ENCODE assay signal across 8 mouse cellular contexts in genomic region chr1:118627781-118628464, GRCm38 (mm10). TPM values are rescaled to one million over a fixed set of nuclear protein-coding genes. Genes with fewer than 3 reads are reported as not detected.
DNase-seq lines count a peak whose midpoint lies in the region; ATAC-seq and TF ChIP-seq lines count a peak whose summit lies in the region.

TSS of gene Tfcp2l1 (plus strand) at chr1:118627945.

- H3K4me2 ChIP-seq in forebrain, embryonic 14.5 days (ENCODE audit: low read length) = peak within 1 kb of the TSS; percentile 97

- no peak for ATAC-seq in G1E (ENCODE audit: extremely low read depth, insufficient number of reproducible peaks, low FRiP score, poor library complexity, severe bottlenecking)
- ATAC-seq in forebrain, embryonic 14.5 days = peak; percentile 88

- peaks cover 7% of the 10 kb centered on the region for H3K4me1 ChIP-seq in G1E (ENCODE audit: insufficient read depth, low read depth, low read length)
- peaks cover 7% of the 10 kb centered on the region for H3K4me1 ChIP-seq in forebrain, embryonic 14.5 days (ENCODE audit: control insufficient read depth, insufficient read depth, low read length)

- H3K9ac ChIP-seq in forebrain, embryonic 14.5 days (ENCODE audit: low read length) = peak within 1 kb of the TSS; percentile 55

- intact Hi-C loops in heart, postnatal 14 days (cut with DNase I) = loop anchor here (10.0 kb wide), 1 partner anchor 127 kb away; no protein-coding TSS in a partner anchor

- WGBS in forebrain, embryonic 14.5 days = 1% methylated on average over 48 of the region's 48 CpGs

- peaks cover 17% of the 10 kb centered on the region; the same call in 1 of the 2 replicates for H3K27me3 ChIP-seq in G1E (ENCODE audit: insufficient read depth, low read length)
- peaks cover 2% of the 10 kb centered on the region; the same call in 1 of the 2 replicates for H3K27me3 ChIP-seq in forebrain, embryonic 14.5 days (replicated peaks; ENCODE audit: control insufficient read depth, insufficient read depth, low read length)

- no peaks in the 10 kb centered on the region for H3K36me3 ChIP-seq in G1E (replicated peaks)
- H3K36me3 ChIP-seq in forebrain, embryonic 14.5 days (ENCODE audit: control insufficient read depth, insufficient read depth, low read length) = no peaks in the 10 kb centered on the region

- H3K9me3 ChIP-seq in G1E (replicated peaks) = no peaks in the 10 kb centered on the region
- H3K9me3 ChIP-seq in forebrain, embryonic 14.5 days (replicated peaks; ENCODE audit: control insufficient read depth, low read length) = no peaks in the 10 kb centered on the region

- DNase-seq in G1E (ENCODE audit: low spot score) = no peak
- peak; percentile 53 to 62 for DNase-seq in cerebellum, adult 18-20 months
- DNase-seq in forebrain, embryonic 14.5 days (ENCODE audit: low spot score) = peak; percentile 67
- peak; percentile 70 to 82 for DNase-seq in heart, postnatal 14 days
- peak in 1 of 2 experiments; percentile 29 for DNase-seq in layer of hippocampus, adult 2 months (ENCODE audit: low spot score in 2 of 2)
- peak; percentile 90 for DNase-seq in lung, postnatal 4 days
- DNase-seq in right cerebral cortex, adult 18-20 months = peak; percentile 55
- peak; percentile 89 for DNase-seq in urinary bladder, postnatal 36 days (ENCODE audit: low spot score in 2 of 2)

- peak within 1 kb of the TSS; percentile 41; the same call in 1 of the 2 replicates for H3K4me3 ChIP-seq in G1E (ENCODE audit: low read depth, low read length)
- peak within 1 kb of the TSS; percentile 48 for H3K4me3 ChIP-seq in forebrain, embryonic 14.5 days (ENCODE audit: low read depth, low read length)
- H3K4me3 ChIP-seq in layer of hippocampus, adult 2 months = peak within 1 kb of the TSS; percentile 64

- H3K27ac ChIP-seq in forebrain, embryonic 14.5 days (ENCODE audit: low read depth, low read length) = no peak within 1 kb of the TSS
- no peak within 1 kb of the TSS for H3K27ac ChIP-seq in layer of hippocampus, adult 2 months

- no peak for TF ChIP-seq CTCF in G1E (IDR thresholded peaks at IDR 0.05; ENCODE audit: low read depth, low read length)
- TF ChIP-seq CTCF in layer of hippocampus, adult 2 months (conservative IDR thresholded peaks at IDR 0.05) = peak; percentile 31

RNA-seq across cellular contexts. Expression of gene Tfcp2l1, which starts in this region (rescaled TPM):
- not detected in 2 replicates for total RNA-seq in G1E (2014; fragmentation: Nextera tagmentation)
- 0.06 and 0.11 TPM in 2 replicates for total RNA-seq in G1E (2017)
- not detected in 2 replicates for polyA plus RNA-seq in G1E (2012)
- 0.29 and 0.80 TPM in 2 replicates for polyA plus RNA-seq in forebrain, embryonic 14.5 days (2014; fragmentation: Nextera tagmentation; extraction: Ambion mirVana)
- total RNA-seq in heart, postnatal 14 days (2021) = under 1 TPM; 0.39 to 0.41 TPM
- 1 to 10 TPM; 2.1 to 2.4 TPM for total RNA-seq in layer of hippocampus, adult 2 months (2021)

Comparison
In these comparisons a context has a peak if more than half of its experiments do, and no peak if none do; other contexts are left out.
1. Peak in DNase-seq, ATAC-seq, H3K4me3 ChIP-seq, H3K9ac ChIP-seq and H3K4me2 ChIP-seq in forebrain, embryonic 14.5 days; RNA of the gene not detected or under 1 TPM.
2. Peak in DNase-seq in heart, postnatal 14 days; RNA of the gene not detected or under 1 TPM.